Mouse (Mus musculus) bone marrow macrophage, adult 2 months (primary cell): ENCODE measurements around the gene Wscd2.

ENCODE experiments used
- CTCF ChIP-seq: IDR thresholded peaks from 2 replicates; pipeline ENCODE4 v1.5.1; 2012; ENCODE audit warnings: low read depth, mild to moderate bottlenecking, low read length, moderate library complexity
- POLR2A ChIP-seq: IDR thresholded peaks from 2 replicates; pipeline ENCODE4 v1.6.1; 2012; ENCODE audit warnings: mild to moderate bottlenecking, low read depth, low read length, borderline replicate concordance

- TF ChIP-seq CTCF (no peak), POLR2A (no peak)
These were observed 60.6 kb downstream of the Wscd2 start for GRCm38 (mm10) chr5:113550759-113551158.
